Mouse (Mus musculus): ENCODE results near the gene Aff4.
A peak's percentile ranks its signal among the peaks of the same experiment; 100 is the strongest.
"Not testable (repeated sequence)": the region's sequence is repeated elsewhere in the genome, so short reads cannot be mapped to it uniquely, and the experiment has no call there.

Gene Aff4

DNA sequence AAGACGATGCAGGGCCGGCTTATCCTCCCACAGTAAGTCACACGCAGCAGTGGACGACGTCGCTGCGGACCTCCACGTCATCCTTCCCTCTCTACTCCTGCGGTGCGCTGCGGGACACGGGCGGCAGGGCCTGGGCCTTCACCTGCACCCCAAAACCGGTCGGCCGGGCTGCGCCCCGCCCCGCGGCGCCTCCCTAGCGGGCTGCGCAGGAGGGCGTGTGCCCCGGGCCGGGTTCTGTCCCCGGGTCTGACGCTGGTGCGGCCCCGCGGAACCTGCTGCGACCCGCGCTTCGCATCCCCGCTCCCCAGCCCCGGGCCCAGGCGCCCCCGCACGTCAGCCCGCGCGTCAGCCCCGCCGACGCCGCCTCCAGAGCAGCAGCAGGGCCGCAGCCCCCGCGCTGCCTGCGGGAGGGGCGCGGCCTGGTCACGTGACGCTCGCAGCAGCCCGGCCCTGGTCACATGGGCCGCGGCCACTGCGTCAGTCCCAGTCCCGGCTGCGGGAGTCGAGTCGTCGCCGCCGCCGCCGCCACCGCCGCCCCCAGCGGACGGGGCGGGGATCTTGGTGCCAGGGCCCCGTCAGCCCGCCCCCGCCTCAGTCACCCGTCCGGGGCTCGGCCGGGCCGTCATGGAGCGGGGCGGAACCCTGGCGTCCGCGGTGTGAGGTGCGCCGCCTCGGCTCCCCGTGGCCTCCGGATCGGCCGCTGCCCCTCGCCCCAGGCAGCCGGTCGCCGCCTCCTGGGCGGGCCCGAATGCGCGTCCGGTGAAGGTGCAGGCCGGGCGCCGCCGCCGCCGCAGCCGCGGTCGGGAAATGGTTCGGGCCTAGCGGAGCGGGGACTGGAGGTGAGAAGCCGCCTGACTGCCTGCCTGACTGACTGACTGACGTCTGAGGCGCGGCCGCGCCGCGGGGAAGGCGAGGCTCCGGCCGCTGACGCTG lies at the start of gene Aff4:
Gene Aff4, plus strand, starts transcription at position 543 of the 933 bp plus-strand sequence.
- DNase-seq (ENCODE audit: low spot score in 2 of 2) = peak; percentile 89 to 91

DNA sequence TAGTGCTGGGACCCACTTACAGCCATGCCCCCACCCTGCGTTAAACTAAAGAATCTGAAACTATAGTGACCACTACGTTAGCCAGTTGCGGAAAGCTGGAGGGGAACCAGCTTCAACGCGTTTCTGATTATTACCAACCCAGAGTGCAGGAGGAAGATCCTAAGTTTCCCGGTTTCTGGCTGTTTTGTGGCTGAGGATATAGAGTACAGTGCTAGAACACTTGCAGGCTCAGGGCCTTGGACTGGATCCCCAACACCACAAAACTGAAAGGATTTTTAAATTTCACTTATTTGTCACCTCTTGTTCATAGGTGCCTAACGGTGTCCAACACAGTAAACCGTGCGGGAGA lies 49.5 kb upstream of the Aff4 start:
- DNase-seq (ENCODE audit: low spot score in 2 of 2) = no peak

DNA sequence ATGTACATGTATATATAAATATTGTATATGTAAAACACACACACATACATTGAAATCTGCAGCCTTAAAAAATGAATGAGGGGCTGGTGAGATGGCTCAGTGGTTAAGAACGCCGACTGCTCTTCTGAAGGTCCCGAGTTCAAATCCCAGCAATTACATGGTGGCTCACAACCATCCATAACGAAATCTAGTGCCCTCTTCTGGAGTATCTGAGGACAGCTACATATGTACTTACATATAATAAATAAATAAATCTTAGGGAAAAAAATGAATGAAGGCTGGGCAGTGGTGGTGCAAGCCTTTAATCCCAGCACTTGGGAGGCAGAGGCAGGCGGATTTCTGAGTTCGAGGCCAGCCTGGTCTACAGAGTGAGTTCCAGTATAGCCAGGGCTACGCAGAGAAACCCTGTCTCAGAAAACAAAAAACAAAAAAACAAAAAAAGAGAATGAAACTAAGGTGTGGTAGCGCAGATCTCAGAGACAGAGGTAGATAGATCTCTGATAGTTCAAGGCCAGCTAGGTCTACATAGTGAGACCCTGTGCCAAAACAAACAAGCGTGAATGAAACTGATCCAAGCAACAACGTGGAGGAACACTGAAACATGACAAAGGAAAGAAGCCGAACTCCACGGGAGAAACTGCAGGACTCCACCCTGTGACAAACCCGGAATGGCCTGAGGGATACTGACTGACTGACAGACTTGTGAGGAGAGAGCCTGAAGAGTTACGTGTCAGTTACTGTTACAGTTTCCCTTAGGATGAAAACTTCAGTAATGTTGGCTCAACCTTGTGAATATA lies 46.4 kb upstream of the Aff4 start:
- DNase-seq (ENCODE audit: low spot score in 2 of 2) = no peak

DNA sequence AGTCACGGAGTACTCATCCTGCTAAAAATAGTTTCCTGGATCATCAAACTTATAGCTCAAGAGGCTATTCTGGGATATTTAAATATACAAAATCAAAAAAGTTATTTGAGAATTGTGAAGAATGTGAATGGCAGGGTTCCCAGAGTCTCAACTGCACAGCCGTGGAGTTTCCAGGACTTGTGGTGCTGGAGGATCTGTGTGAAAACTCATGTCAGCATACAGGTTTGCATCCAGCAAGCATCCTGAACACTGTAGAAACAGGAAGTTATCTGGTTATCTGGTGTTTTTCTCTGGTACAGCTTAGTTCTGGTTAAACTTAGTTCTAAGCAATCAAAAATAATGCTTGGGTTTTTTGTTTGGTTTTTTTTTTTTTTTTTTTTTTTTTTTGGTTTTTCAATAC lies 43.7 kb upstream of the Aff4 start:
- DNase-seq (ENCODE audit: low spot score in 2 of 2) = no peak

DNA sequence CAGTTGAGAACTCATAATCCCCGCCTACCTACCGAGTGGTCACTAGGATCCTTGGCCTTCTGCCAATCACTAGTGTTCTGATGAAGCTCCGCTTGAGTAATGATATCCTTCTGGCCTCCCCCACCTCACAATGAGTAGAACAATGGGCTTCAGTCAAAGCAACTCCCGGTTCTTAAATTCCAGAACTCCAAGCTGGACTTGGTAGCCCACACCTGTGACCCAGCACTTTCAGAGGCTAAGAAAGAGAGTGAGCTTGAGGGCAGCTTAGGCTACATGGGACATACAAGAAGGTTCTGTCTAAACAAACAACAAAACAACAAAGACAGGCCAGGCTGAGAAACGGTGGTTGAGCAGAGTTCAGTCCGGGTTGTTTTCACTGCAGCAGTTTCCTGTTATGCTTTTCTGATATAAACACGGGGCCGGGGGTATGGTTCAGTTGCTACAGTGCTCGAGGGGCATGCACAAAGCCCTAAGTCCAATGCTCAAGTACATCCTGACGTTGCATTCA lies 43.0 kb upstream of the Aff4 start:
- DNase-seq (ENCODE audit: low spot score in 2 of 2) = no peak

DNA sequence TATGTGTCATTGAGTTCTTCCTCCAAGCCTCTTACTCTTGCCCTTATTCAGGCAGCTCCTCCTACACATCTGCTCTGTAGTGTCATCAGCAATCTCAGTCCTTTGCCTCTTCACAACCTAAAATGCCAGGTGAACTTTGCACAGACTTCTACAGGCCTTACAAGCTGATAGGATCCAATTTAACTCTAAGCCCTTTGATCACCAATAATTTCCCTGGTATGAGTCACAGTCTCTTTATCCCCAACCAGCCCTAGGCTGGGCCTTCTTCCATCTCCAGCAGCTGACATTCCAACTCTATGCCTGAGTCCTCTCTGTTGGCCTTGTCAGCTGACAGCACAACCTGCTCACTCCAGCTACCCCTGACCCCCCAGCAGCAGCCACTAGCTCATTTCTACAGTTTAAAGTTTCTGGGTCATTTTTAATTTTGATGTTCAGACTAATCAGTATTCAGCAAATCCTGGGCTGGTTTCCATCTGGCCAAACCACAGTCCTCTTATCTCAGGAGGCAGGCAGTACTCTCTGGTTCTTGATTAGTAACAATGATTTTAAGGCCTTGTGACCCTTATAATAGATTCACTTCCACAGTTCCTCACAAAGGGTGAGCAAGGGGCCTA lies 42.3 kb upstream of the Aff4 start:
- DNase-seq (ENCODE audit: low spot score in 2 of 2) = no peak

DNA sequence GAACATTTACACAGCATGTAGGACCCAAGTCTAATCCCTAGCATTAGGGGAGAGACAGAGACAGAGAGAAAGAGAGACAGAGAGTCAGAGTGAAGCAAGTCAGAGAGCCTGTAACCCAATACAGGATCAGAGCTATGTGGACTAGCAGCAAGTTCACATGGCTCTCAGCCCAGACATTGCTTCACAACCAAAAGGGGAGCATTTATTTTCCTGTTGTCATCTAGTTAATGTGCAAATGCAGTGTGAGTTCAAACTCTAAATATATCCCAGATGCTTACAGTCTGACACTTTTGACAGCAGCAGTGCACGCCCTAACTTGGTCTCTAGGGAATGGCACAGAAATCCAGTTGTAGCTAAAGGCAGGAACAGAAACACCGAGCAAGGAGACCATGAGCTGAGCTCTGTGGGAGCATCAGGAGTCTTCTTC lies 41.7 kb upstream of the Aff4 start:
- DNase-seq (ENCODE audit: low spot score in 2 of 2) = no peak

DNA sequence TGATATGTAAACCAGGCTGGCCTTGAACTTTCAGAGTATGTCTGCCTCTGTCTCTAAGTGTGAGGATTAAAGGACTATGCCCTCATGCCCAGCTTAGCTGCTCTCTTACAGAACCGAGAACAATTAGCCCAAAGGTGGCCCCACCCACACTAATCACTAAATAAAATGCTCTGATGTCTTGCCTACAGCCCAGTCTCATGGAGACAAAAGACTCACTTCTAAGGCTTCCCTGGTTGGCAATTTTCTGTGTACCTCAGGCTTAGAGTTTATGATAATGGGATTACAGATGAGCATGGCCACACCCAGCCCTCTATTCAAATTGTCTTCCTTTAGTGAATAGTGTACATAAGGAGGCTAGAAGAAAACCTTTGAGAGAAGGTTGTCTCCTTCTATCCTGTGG lies 39.2 kb upstream of the Aff4 start:
- no peak for DNase-seq (ENCODE audit: low spot score in 2 of 2)

DNA sequence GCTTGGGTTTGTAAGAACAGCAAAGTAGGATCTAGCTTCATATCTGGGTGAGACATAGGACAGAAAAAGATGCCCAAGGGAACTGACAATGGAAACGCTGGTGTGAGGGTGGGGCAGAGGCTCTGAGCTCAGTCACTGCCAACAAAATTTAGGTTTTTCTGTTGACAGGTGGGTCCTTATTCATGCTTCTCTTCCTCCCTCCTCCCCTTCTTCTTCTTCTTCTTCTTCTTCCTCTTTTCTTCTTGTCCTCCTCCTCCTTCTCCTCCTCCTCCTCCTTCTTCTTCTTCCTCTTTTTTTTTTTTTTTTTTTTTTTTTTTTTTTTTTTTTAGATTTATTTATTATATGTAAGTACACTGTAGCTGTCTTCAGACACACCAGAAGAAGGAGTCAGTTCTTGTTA lies 37.8 kb upstream of the Aff4 start:
- not testable (repeated sequence) for DNase-seq (ENCODE audit: low spot score in 2 of 2)

DNA sequence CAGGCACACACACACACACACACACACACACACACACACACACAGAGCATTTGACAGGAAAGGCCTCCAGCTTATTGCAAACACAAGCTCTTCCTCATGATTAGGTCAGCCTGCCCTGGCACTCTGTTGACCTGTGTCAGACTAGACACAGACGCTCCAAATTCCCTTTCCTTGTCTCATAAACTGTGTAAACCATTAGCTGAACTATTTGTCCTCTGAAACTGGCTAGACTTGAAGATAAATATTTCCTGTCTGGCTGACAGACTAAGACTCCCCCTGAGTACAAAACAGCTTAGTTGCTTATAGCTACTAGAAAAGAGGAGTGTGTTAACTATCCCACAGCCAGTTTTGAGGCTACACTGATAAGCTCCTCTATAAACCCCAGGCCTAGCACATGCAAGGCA lies 35.9 kb upstream of the Aff4 start:
- no peak for DNase-seq (ENCODE audit: low spot score in 2 of 2)

DNA sequence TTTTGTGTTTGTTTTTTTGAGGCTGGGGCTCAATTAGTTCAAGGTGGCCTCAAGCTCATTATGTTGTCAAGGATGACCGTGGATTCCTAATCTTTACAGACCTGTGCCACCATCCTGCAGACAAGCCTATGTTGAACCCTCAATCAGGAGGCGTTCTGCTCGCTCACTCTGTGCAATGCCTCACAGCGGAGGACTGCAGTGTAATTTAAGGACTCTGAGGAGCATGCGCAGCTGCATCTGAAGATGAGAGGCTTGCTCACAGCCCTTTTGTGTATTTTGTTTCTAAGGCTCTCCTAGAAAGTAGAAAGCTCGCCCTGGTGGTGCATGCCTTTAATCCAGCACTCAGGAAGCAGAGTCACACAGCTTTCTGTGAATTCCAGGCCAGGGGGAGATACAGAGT lies 33.6 kb upstream of the Aff4 start:
- DNase-seq (ENCODE audit: low spot score in 2 of 2) = no peak

DNA sequence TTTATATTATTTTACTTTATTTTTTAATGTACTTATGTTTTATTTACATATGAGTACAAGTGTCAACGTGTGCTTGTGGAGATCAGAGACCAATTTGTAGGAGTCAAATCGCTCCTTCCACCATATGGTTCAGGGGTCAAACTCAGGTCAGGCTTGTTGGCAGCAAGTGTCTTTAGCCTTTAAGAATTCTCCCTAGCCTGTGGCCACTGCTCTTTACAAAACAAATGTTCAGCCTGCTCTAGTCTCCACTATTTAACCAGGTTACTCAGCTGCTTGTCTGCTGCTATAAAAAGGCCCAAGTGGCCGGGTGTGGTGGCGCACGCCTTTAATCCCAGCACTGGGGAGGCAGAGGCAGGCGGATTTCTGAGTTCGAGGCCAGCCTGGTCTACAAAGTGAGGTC lies 32.6 kb upstream of the Aff4 start:
- no peak for DNase-seq (ENCODE audit: low spot score in 2 of 2)

DNA sequence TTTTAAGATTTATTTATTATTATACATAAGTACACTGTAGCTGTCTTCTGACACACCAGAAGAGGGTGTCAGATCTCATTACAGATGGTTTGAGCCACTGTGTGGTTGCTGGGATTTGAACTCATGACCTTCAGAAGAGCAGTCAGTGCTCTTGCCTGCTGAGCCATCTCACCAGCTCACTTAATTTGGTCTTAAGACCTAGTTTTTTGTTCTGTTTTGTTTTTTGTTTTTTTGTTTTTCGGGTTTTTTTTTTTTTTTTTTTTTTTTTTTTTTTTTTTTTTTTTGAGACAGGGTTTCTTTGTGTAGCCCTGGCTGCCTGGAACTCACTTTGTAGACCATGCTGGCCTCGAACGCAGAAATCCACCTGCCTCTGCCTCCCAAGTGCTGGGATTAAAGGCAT lies 32.1 kb upstream of the Aff4 start:
- DNase-seq (ENCODE audit: low spot score in 2 of 2) = not testable (repeated sequence)

DNA sequence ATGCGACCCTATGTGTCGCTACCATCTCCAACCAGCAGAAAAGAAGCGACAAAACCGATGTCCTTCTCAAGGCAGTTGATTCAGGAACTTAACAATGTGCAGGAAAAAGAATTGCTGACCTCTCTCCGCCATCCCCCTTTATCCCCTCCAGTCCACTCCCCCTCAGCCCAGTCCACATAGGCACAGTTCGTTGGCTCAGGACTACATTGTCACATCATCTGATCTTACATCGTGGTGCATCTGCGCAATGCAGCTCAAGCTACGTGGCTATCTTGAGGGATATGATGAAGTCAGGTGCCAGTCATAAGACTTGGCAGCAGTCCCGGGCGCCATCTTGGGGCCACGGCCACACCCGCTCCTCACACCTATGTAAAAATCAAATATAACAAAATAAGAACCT lies 30.8 kb upstream of the Aff4 start:
- not testable (repeated sequence) for DNase-seq (ENCODE audit: low spot score in 2 of 2)

DNA sequence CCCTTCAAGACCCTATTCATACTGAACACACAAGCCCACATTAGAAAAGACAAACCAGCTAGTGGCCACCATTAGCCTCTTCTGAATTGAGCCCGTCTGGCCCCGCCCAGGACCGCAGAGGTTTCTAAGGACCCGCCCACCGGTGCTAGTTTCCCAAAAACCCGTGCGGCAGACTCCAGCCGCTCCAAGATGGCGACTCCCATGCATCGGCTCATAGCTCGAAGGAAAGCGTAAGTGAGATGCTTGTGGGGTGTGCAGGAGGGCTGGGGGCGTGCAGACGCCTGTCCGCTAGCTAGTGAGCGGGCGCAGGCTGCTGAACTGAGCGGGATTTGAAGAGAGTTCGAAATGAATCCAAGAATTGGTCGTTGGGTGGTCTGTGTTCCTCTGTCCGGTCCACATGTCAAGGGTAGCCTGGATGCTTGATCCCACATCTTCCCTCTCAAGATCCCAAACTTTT lies 26.1 kb upstream of the Aff4 start, which contains the start of gene Zcchc10:
Gene Zcchc10, plus strand, starts transcription at position 168 of the 457 bp plus-strand sequence.
- peak; percentile 77 to 94 for DNase-seq (ENCODE audit: low spot score in 2 of 2)

DNA sequence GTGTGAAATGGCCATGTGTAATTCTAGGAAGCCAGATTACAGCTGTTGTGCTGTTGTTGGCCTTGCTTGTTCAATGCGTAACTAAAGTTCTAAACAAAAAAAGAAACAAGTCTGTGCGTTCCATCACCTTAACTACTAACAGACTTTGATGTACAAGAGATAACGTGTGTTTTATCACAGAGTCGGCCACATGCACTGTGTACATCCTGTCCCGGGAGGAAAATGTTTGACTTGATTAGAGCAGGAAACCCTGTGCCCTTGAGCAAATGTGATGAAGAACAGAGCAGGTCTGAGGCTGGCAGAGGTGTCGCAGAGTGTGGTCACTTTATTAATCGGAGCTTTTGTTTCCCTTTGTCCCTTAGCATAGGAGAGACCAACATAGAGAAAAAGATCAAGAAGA lies 20.3 kb upstream of the Aff4 start:
- no peak for DNase-seq (ENCODE audit: low spot score in 2 of 2)

DNA sequence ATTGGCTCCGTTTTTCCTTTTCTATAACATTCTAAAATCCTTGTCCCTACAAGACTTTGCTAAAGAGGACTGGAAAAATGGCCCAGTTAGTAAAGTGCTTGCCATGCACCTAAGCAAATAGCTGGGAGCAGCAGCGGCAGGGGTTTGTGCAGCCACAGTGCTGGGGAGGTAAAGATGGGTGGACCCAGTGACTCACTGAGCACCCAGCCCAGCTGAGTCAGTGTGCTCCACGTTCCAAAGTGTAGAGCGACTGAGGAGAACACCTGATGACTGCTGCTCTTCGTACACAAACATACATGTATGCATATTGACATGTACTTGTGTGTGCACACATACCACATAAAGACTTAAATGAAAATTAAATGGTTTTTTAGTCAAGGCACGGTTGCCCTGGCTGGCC lies 19.5 kb upstream of the Aff4 start:
- no peak for DNase-seq (ENCODE audit: low spot score in 2 of 2)

DNA sequence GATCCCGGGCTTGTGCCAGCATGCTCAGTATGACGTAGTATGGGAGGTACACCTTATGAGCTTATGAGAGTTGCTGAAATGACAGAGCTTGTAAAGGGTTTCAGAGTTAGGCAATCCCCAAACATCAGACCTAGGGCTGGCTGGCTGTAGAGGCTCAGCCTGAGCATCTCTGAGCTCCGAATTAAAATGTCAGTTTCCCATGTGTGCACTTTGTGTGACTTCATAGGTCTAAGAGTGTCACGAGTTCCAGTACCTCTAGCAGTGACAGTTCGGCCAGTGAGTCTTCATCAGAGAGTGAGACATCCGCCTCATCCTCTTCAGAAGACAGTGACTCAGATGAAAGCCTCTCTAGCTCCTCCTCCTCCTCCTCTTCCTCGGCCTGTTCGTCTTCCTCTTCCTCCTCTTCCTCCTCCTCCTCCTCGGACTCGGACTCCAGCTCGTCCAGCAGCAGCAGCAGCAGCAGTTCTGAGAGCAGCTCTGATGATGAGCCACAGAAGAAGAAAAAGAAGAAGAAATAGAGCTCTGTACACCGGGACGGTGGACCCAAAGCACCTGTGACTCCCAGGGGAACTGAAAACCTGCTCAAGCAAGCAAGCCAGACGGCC lies 18.5 kb upstream of the Aff4 start:
- DNase-seq (ENCODE audit: low spot score in 2 of 2) = no peak

DNA sequence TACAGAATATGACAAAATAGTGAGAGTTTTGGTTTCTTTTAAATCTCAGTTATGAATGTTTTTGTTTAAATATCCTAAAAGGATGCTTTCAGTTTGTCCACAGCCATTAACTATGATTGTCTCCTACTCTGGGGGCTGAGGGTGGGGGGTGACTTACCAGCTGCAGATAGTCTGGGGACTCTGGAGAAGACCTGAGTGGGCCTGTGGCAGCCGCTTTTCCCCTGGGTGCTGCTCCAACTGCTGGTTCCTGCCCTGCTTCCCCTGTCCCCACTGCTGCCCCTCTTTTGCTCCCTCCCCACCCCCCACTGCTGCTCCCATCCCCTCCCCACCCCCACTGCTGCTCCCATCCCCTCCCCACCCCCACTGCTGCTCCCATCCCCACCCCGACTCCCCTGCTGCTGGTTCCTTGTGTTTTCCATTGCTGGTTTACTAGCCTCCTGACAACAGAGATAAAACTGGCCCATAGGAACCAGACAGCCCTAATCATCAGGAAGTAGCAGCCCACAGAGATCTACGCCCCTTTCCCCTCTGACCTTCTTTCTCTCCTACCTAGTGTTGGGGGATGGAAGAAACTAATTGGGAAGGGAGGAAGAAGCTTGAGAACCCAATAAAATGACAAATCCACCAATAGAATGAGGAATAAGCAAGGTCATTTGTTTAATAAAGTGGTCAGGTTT lies 15.0 kb upstream of the Aff4 start:
- no peak for DNase-seq (ENCODE audit: low spot score in 2 of 2)

DNA sequence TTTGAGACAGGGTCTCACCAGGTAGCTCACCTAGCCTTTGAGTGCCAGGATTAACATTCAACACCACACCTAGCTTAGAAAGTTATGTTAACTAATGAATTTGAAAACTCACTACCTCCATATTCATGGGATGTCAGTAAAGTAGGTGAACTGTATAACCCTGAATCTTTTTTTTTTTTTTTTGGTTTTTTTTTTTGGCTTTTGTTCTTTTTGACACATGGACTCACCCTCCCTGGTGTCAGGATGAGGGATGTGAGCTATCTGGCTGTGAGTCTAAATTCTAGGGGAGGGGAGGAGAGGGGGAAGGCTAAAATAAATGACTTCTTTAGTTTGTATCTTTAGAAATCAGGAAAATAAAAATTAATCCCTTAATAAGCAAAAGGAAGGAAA lies 14.5 kb upstream of the Aff4 start:
- DNase-seq (ENCODE audit: low spot score in 2 of 2) = no peak

DNA sequence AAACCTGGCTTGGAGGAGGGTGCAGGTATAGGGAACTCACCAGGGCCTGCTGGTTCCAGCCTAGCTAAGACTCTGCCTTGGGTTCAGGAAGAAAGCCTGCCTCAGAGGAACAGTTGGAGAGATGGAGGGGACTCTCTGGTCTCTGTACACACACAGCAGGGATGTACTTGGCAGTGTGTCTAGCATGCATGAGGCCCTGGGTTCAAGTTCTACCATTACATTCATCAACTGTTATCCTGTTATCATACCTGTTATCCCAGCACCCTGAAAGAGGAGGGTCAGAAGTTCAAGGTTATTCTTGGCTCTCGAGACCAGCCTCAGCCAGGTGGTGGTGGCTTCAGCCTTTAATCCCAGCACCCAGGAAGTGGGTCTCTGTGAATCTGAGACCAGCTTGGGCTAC lies 13.7 kb upstream of the Aff4 start:
- no peak for DNase-seq (ENCODE audit: low spot score in 2 of 2)

Measured in spleen, postnatal 10 days (tissue).